Mouse (Mus musculus) embryonic facial prominence, embryonic 12.5 days (tissue): ENCODE results near the gene Catsperd. TPM values are rescaled to one million over a fixed set of nuclear protein-coding genes. Genes with fewer than 3 reads are reported as not detected.
A peak's percentile ranks its signal among the peaks of the same experiment; 100 is the strongest.

Source experiments
- ATAC-seq: fragments of 200-750 bp; cut with Nextera tagmentation; 2 replicates; pipeline ENCODE4 v1.8.0; 2017; ENCODE audit not compliant: insufficient number of reproducible peaks, insufficient read depth, low FRiP score, low TSS enrichment
- H3K27ac ChIP-seq: fragments of 300-500 bp; sonication (generic); 2 replicates; pipeline ENCODE4 v1.5.1; 2016; ENCODE audit warnings: mild to moderate bottlenecking
- H3K27me3 ChIP-seq: fragments of 300-500 bp; sonication (generic); 2 replicates; pipeline ENCODE4 v1.6.1; 2016; ENCODE audit warnings: mild to moderate bottlenecking, moderate library complexity
- H3K36me3 ChIP-seq: fragments of 300-500 bp; sonication (generic); 2 replicates; pipeline ENCODE4 v1.6.1; 2016; ENCODE audit warnings: mild to moderate bottlenecking
- H3K4me1 ChIP-seq: fragments of 300-500 bp; sonication (generic); 2 replicates; pipeline ENCODE4 v1.6.1; 2016
- H3K4me2 ChIP-seq: fragments of 300-500 bp; sonication (generic); replicated peaks from 2 replicates; pipeline ENCODE4 v1.6.1; 2016; ENCODE audit warnings: mild to moderate bottlenecking, moderate library complexity
- H3K4me3 ChIP-seq: fragments of 300-500 bp; sonication (generic); 2 replicates; pipeline ENCODE4 v1.5.1; 2016; ENCODE audit warnings: mild to moderate bottlenecking
- H3K9ac ChIP-seq: fragments of 300-500 bp; sonication (generic); 2 replicates; pipeline ENCODE4 v1.6.1; 2016; ENCODE audit warnings: mild to moderate bottlenecking, moderate library complexity
- H3K9me3 ChIP-seq: fragments of 300-500 bp; sonication (generic); 2 replicates; pipeline ENCODE4 v1.6.1; 2016; ENCODE audit warnings: mild to moderate bottlenecking, moderate library complexity
- WGBS: fragments of 180-500 bp; shearing (Covaris S2); methylation state at CpG from one replicate; pipeline ENCODE4 v1.1.7; 2016; 5-methylcytosine and 5-hydroxymethylcytosine counted together
- polyA plus RNA-seq: library from polyadenylated mRNA; unstranded; fragments of >200 nt; fragmentation: Nextera tagmentation; extraction: Ambion mirVana; gene quantifications from 2 replicates; pipeline ENCODE4 v1.2.1, GENCODE M21; 2016

Catsperd gene
- polyA plus RNA-seq, 1 experiment from 2014 or later: 0.88 TPM

DNA sequence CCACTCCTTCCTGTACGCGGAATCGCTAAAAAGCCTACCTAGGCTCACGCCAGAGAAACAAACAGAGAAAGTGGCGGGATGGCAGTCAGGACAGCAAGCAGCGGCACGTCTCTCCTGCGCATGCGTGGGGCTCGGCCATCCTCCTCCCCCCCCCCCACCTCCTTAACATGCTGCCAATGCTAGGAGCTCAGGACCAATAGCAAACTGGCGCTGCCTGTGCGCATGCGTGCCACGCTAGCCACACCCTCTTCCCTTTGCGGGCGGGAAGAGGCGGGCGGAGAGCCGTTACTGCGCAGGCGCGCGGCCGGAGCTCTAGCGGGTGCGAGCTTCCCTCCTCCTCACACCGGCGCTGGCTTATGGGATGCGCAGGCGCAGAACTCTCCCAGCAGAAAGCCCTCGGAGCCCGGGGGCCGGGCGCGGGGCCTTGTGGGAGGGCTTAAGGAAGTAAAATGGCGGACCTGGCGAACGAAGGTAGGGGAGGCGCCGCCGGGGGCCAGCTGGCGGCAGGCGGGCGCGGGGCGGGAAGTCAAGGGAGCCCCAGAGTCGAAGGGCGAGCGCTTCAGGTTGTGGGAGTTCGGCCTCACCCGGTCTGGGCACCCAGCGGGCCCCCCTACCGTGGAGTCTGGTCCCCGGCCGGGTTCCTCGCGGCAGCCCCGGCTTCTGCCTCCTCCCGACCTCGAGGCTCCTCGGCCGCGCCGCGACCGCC, 45.2 kb downstream of the Catsperd start, which contains the start of gene Ranbp3:
Gene Ranbp3 (plus strand): TSS at position 354 of the 706 bp plus-strand sequence.
- Histone ChIP-seq H3K27ac (peak within 1 kb of the TSS; percentile 88), H3K36me3 (peaks cover 27% of the 10 kb centered on the region), H3K4me3 (peak within 1 kb of the TSS; percentile 93), H3K9ac (peak within 1 kb of the TSS; percentile 97), H3K27me3 (peaks cover 6% of the 10 kb centered on the region; the same call in 1 of the 2 replicates), H3K9me3 (no peaks in the 10 kb centered on the region), H3K4me1 (peaks cover 23% of the 10 kb centered on the region), H3K4me2 (peak within 1 kb of the TSS; percentile 78)
- under 1% methylated on average over 60 of the region's 66 CpGs for WGBS
- ATAC-seq: peak; percentile 82

DNA sequence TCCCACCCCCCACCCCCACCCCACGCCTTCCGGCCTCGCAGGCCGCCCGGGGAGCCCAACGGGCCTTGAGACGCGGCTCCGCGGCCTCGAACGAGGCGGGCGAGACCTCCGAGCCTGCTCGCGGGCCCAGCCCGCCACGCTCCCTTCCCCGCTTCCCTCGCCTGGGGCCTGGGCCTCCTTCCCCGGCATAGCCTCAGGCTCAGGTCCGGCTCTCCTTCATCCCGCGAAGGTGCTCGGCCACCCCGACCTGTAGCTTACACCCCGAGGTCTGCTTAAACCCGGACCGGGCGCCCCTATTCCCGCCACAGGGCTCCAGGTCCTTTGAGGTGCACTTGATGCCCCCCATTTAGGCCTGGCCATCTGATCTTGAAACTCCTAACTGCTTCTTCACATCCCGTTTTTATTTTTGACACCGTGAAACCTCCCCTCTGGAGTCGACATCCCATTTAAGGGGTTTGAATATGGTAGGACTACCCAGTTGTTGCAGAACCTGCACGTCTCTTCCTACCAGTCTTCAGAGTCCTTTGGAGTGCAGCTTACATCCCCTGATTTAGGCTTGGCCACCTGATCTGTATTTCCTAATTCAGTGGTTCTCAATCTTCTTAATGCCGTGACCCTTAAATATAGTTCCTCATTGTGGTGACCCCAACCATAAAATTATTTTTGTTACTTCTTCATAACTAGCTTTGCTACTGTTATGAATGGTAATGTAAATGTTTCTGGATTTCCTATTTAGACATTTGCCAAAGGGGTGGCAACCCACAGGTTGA, 45.9 kb downstream of the Catsperd start:
- Histone ChIP-seq H3K9me3 (no peaks in the 10 kb centered on the region), H3K36me3 (peaks cover 29% of the 10 kb centered on the region), H3K4me3 (peak overlapping the region; percentile 93), H3K4me1 (peaks cover 18% of the 10 kb centered on the region), H3K27me3 (no peaks in the 10 kb centered on the region), H3K4me2 (peak overlapping the region; percentile 78), H3K9ac (peak overlapping the region; percentile 97), H3K27ac (peak overlapping the region; percentile 85)
- ATAC-seq: 0 out of 2 replicates have a peak, but pooled peaks have one; percentile 1
- 2% methylated on average over 37 of the region's 37 CpGs for WGBS

DNA sequence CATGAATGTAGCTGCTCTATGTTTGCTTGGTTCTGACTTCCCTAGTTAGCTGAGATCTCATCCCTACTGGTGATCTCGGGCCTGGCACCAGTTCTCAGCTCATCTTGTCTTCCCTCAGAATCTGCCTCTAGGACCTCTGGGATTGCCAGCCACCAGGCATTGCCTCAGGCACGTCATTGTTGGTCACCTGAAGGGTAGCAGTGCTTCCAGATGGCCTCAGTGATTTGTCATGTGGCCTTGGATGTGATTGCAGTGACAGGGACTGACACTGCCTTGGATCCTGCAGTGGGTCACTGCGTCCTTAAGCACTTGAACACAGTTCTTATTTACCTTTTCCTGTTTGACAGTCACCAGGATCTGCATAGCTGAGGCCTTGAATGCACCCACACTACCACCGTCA, 53.8 kb downstream of the Catsperd start:
- no peaks in the 10 kb centered on the region for H3K9me3 ChIP-seq
- WGBS: 80% methylated on average over 4 of the region's 4 CpGs
- no peak overlapping the region for H3K9ac ChIP-seq
- H3K4me3 ChIP-seq: no peak overlapping the region
- no peak overlapping the region for H3K27ac ChIP-seq
- H3K4me1 ChIP-seq: peaks cover 6% of the 10 kb centered on the region; the same call in 1 of the 2 replicates
- H3K4me2 ChIP-seq: no peak overlapping the region
- H3K27me3 ChIP-seq: no peaks in the 10 kb centered on the region
- ATAC-seq: no peak
- H3K36me3 ChIP-seq: peaks cover 70% of the 10 kb centered on the region

DNA sequence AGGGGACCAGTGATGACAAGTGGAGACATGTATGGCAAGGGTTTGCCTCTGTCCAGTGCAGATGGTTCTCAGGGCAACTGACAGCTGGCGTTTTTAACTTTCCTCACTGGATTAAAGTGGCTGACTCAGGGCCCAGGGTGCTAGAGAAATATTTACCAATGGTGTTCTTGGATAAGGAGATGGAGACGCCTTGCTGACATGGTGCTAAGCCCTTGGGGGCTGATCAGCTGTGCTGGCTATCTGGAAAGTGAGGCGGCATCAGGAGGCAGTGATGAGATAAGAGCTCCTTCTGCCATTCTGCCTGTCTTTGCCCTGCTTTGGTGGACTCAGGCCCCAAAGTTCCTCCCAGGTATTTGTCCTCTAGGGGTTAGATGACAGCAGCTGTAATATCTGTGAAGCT, 54.9 kb downstream of the Catsperd start:
- Histone ChIP-seq H3K27ac (no peak overlapping the region), H3K4me2 (no peak overlapping the region), H3K36me3 (peaks cover 70% of the 10 kb centered on the region), H3K9me3 (no peaks in the 10 kb centered on the region), H3K27me3 (no peaks in the 10 kb centered on the region), H3K9ac (no peak overlapping the region), H3K4me1 (peaks cover 6% of the 10 kb centered on the region; the same call in 1 of the 2 replicates), H3K4me3 (no peak overlapping the region)
- WGBS: 77% methylated on average over 3 of the region's 3 CpGs
- no peak for ATAC-seq

DNA sequence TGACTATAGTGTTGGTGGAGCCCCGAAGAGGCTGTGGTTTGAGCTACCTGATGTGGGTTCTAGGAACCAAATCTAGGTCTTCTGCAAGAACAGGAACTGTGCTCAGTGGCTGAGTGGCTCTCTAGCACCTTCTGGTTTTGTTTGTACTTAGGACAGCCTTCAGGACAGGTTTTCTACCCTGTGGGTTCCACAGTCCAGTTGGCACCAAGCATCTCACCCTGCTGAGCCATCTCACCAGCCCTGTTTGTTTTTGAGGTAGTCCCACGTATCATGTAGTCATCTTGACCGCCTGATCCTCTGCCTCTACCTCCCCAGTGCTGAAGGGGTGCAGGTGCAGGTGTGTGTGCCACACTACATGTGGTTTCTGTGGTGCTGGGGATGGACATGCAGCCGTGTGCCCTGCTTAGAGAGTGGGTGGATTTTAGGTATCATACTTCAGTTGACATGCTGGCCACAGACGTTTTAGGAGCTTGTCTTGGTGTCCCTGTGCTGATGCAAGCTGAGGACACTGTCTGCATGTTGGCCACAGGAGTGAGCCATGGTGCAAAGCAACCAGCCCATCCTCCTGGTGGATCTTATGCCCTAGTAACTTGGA, 55.7 kb downstream of the Catsperd start:
- H3K4me1 ChIP-seq: peaks cover 6% of the 10 kb centered on the region; the same call in 1 of the 2 replicates
- no peak overlapping the region for H3K4me2 ChIP-seq
- H3K4me3 ChIP-seq: no peak overlapping the region
- H3K27ac ChIP-seq: no peak overlapping the region
- H3K9me3 ChIP-seq: no peaks in the 10 kb centered on the region
- no peak for ATAC-seq
- H3K27me3 ChIP-seq: no peaks in the 10 kb centered on the region
- H3K9ac ChIP-seq: no peak overlapping the region
- H3K36me3 ChIP-seq: peaks cover 75% of the 10 kb centered on the region
- WGBS: 85% methylated on average over 5 of the region's 5 CpGs

DNA sequence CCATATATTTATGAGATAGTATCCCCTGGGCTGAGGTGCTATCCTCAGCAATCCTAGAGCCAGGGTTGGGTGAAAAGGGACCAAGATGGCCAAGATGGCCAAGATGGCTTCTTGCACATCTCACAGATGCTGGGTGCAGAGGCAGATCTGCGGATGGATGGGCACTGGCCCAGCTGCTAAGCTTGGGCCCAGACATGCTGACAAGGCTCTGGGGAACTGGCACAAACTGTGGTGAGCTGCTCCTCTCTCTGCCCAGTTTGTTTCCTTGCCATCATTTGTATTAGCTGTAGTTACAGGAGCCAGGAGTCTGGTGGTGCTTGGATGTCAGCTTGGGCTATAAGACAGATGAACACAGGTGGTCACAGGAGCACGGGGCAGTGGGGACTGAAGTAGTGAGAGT, 56.7 kb downstream of the Catsperd start:
- no peaks in the 10 kb centered on the region for H3K9me3 ChIP-seq
- no peaks in the 10 kb centered on the region for H3K27me3 ChIP-seq
- H3K4me1 ChIP-seq: peaks cover 6% of the 10 kb centered on the region; the same call in 1 of the 2 replicates
- peaks cover 75% of the 10 kb centered on the region for H3K36me3 ChIP-seq
- ATAC-seq: no peak
- no peak overlapping the region for H3K27ac ChIP-seq
- H3K9ac ChIP-seq: no peak overlapping the region
- no peak overlapping the region for H3K4me3 ChIP-seq
- 88% methylated on average over 2 of the region's 2 CpGs for WGBS
- no peak overlapping the region for H3K4me2 ChIP-seq

DNA sequence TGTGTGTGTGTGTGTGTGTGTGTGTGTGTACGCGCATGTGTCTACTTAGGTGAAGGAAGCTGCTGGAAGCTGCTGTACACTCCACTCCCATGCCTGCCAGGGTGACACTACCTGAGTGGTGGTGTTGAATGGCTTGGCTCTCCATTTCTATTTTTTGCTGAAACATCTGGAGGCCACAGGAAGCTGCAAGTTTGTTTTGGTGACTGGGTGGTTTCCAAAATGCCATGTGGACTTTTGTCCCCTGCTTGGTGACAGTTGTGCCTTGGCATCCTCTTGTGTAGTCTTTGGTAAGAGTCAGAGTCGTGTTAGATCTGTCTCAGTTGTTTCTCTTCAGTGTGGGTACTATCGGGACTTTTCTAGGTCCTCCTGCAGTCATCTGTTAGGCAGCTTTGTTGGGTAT, 58.9 kb downstream of the Catsperd start:
- ATAC-seq: no peak
- Histone ChIP-seq H3K9ac (no peak overlapping the region), H3K27me3 (no peaks in the 10 kb centered on the region), H3K4me1 (peaks cover 2% of the 10 kb centered on the region; the same call in 1 of the 2 replicates), H3K36me3 (peaks cover 83% of the 10 kb centered on the region), H3K4me3 (no peak overlapping the region), H3K4me2 (no peak overlapping the region), H3K9me3 (no peaks in the 10 kb centered on the region), H3K27ac (no peak overlapping the region)
- WGBS: 91% methylated on average over 4 of the region's 4 CpGs

DNA sequence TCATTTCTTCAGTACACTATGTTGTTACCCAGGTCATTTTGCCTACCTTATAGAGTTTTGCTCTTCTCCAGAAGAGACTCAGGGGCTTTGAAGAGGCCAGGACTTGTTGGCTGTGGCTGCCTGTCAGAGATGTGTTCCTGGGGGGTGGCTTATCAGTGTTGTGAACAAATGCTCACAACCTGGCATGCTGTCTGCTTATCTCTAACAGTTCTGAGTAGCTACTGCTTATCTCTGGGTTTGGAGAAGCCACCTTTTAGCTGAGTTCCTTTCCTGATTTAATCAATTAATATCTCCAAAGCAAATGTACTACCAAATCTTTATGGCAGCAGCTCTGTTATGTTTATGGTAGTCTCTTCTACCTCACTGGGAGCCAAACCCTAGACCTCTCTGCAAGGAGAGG, 60.1 kb downstream of the Catsperd start:
- H3K9me3 ChIP-seq: no peaks in the 10 kb centered on the region
- no peak for ATAC-seq
- 0 out of 2 replicates have a peak, but pooled peaks cover 3% of the 10 kb centered on the region for H3K4me1 ChIP-seq
- no peak overlapping the region for H3K4me2 ChIP-seq
- no peak overlapping the region for H3K27ac ChIP-seq
- no peak overlapping the region for H3K4me3 ChIP-seq
- peaks cover 84% of the 10 kb centered on the region for H3K36me3 ChIP-seq
- H3K27me3 ChIP-seq: no peaks in the 10 kb centered on the region
- H3K9ac ChIP-seq: no peak overlapping the region

DNA sequence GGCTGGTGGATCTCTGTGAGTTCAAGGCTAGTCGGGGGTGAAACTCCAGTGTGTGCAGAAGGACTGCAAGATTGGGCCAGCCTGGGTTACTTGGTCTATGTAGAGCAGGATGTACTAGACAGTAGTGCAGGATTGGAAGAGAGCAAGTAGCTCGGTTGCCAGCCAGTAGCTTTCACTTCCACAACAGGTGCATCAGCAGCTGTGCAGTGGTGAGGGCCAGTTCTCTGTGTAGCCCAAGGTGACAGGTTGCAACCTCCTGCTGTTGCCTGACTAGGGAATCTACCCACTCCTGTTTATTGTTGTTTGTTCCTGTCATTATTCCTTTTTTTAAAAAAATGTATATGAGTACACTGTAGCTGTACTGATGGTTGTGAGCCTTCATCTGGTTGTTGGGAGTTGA, 60.7 kb downstream of the Catsperd start:
- no peak overlapping the region for H3K27ac ChIP-seq
- no peak overlapping the region for H3K9ac ChIP-seq
- peaks cover 88% of the 10 kb centered on the region for H3K36me3 ChIP-seq
- peaks cover 6% of the 10 kb centered on the region; the same call in 1 of the 2 replicates for H3K4me1 ChIP-seq
- H3K4me2 ChIP-seq: no peak overlapping the region
- no peak for ATAC-seq
- no peaks in the 10 kb centered on the region for H3K9me3 ChIP-seq
- 87% methylated on average over 2 of the region's 2 CpGs for WGBS
- H3K27me3 ChIP-seq: no peaks in the 10 kb centered on the region
- H3K4me3 ChIP-seq: no peak overlapping the region

DNA sequence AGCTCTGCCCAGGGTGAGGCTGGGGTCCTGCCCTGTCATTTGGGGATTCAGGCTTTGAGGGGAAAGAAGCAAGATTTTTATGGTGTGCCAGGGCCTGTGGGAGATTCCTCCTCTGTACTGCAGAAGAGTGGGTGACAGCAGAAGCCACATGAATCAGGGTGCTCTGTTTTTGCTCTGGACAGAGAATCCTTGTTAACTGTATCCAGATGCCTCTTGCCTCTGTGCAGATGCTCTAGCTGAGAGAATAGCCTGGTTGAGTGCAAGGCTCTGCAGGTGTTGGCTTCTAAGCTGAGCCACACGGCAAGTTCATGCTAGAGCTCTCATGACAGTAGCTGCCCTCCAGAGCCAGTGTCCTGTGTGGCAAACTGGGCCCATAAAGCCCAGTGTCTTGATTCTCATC, 65.5 kb downstream of the Catsperd start:
- no peak for ATAC-seq
- Histone ChIP-seq H3K9ac (no peak overlapping the region), H3K9me3 (no peaks in the 10 kb centered on the region), H3K27ac (peak overlapping the region; percentile 2; the same call in 1 of the 2 replicates), H3K4me3 (no peak overlapping the region), H3K4me1 (peaks cover 11% of the 10 kb centered on the region; the same call in 1 of the 2 replicates), H3K4me2 (no peak overlapping the region), H3K27me3 (no peaks in the 10 kb centered on the region), H3K36me3 (peaks cover 96% of the 10 kb centered on the region)
- WGBS: 80% methylated on average over 1 of the region's 1 CpGs

DNA sequence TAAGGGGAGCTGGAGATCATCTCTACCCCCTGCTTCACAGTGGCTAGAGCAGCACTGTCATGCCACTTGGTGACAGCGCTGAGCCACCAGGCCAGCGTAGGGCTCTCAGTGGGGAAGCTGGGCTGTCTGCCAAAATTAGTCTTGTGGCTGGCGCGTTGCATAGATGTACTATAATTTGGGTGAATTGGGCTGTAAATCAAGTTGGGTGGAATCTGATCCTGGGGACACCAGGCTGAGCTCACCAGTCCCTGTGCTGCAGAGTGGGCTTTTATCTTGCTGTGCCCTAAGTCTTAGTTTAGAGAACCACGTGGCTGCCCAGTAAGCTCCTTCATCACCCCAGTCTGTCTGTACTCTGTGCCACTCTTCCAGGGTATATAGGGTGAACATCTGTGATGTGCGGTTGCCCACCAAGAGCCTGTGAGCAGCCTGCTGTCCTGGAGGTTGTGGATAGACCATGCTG, 65.9 kb downstream of the Catsperd start:
- no peaks in the 10 kb centered on the region for H3K27me3 ChIP-seq
- H3K4me3 ChIP-seq: no peak overlapping the region
- H3K4me2 ChIP-seq: no peak overlapping the region
- no peaks in the 10 kb centered on the region for H3K9me3 ChIP-seq
- no peak overlapping the region for H3K9ac ChIP-seq
- 0 out of 2 replicates have a peak overlapping the region, but pooled peaks have one; percentile 2 for H3K27ac ChIP-seq
- peaks cover 11% of the 10 kb centered on the region; the same call in 1 of the 2 replicates for H3K4me1 ChIP-seq
- no peak for ATAC-seq
- H3K36me3 ChIP-seq: peaks cover 96% of the 10 kb centered on the region
- WGBS: 74% methylated on average over 6 of the region's 6 CpGs
